Mouse (Mus musculus) brain, embryonic 14.5 days (tissue): Measurements from ENCODE around the gene Bex2. TPM values are rescaled to one million over a fixed set of nuclear protein-coding genes. Genes with fewer than 3 reads are reported as not detected.

ENCODE experiments used
- DNase-seq: peaks from one replicate; pipeline ENCODE4 v3.0.0-alpha.2; 2011; ENCODE audit warnings: low read depth
- CTCF ChIP-seq: fragments of 200-500 bp; IDR thresholded peaks from 2 replicates; pipeline ENCODE4 v1.5.1; 2012; ENCODE audit warnings: inconsistent platforms, mild to moderate bottlenecking, moderate library complexity, borderline replicate concordance; ENCODE audit not compliant: insufficient read depth, insufficient read length; ENCODE audit errors: extremely low read depth
- POLR2A ChIP-seq: fragments of 200-500 bp; IDR thresholded peaks from 2 replicates; pipeline ENCODE4 v1.6.1; 2012; ENCODE audit warnings: mild to moderate bottlenecking, inconsistent platforms, borderline replicate concordance; ENCODE audit not compliant: poor library complexity, insufficient read depth, insufficient read length, severe bottlenecking; ENCODE audit errors: extremely low read depth
- polyA plus RNA-seq: library from polyadenylated mRNA; depleted of rRNA; stranded (reverse); fragments of >200 nt; gene quantifications from 2 replicates; pipeline ENCODE4 v1.2.3, GENCODE M21; 2012; rRNA removed

Gene Bex2
- polyA plus RNA-seq, 1 experiment, result 337 TPM

- no peak for TF ChIP-seq POLR2A
- no peak for TF ChIP-seq CTCF
- DNase-seq, result no peak
Measured at GRCm38 (mm10) chrX:136051219-136051618, 16.8 kb downstream of the Bex2 start.

GRCm38 (mm10) chrX:136047528-136047927, 20.5 kb downstream of the Bex2 start:
- peak; percentile 87 for DNase-seq
- TF ChIP-seq POLR2A (no peak), CTCF (peak; percentile 50; the same call in 1 of the 2 replicates)

GRCm38 (mm10) chrX:136043726-136044125, 24.3 kb downstream of the Bex2 start:
- DNase-seq, result no peak
- TF ChIP-seq CTCF, result no peak
- TF ChIP-seq POLR2A, result no peak

GRCm38 (mm10) chrX:136032799-136033763, 35.0 kb downstream of the Bex2 start, which contains the start of gene Arxes1:
Gene Arxes1, plus strand, starts transcription at chrX:136033367.
- peak; percentile 14 for DNase-seq

GRCm38 (mm10) chrX:136030331-136030730, 37.7 kb downstream of the Bex2 start:
- TF ChIP-seq POLR2A (no peak), CTCF (no peak)
- peak; percentile 58 for DNase-seq

Other genes with a start within 250 kb of the Bex2 start
- gene Gprasp2, start 229.2 kb downstream of the Bex2 start, polyA plus RNA-seq, result 133 and 134 TPM in 2 replicates
- 130 and 147 TPM in 2 replicates for gene Arxes2, start 74.4 kb downstream of the Bex2 start, polyA plus RNA-seq
- gene Arxes1, start 34.9 kb downstream of the Bex2 start, polyA plus RNA-seq, result 22.5 and 43.7 TPM in 2 replicates
- gene Nxf3, start 17.0 kb upstream of the Bex2 start, polyA plus RNA-seq, result 0.07 and 0.09 TPM in 2 replicates
- gene Bex4, start 70.8 kb upstream of the Bex2 start, polyA plus RNA-seq, result 64.7 and 73.7 TPM in 2 replicates
- 76.5 and 80.0 TPM in 2 replicates for gene Tceal8, start 104.1 kb upstream of the Bex2 start, polyA plus RNA-seq
- gene Tceal5, start 135.6 kb upstream of the Bex2 start, polyA plus RNA-seq, result 17.9 and 34.9 TPM in 2 replicates
- 1.3 and 1.5 TPM in 2 replicates for gene Tceal7, start 146.5 kb upstream of the Bex2 start, polyA plus RNA-seq
- 157 and 187 TPM in 2 replicates for gene Bex1, start 147.3 kb upstream of the Bex2 start, polyA plus RNA-seq
- 194 and 222 TPM in 2 replicates for gene Tceal9, start 176.8 kb upstream of the Bex2 start, polyA plus RNA-seq
- 619 and 631 TPM in 2 replicates for gene Bex3, start 202.0 kb upstream of the Bex2 start, polyA plus RNA-seq